Mouse (Mus musculus) right cerebral cortex, adult 2 months (tissue): ENCODE measurements at regions not wholly inside any gene's neighbourhood (a gene's known extent, or its start where the extent isn't known, plus 50 kb on each side); places are given as distances from the start of the nearest gene placed in this dataset.

Experiments used
- DNase-seq, 2 experiments: peaks; one replicate each; pipeline ENCODE4 v3.0.0; 2021 to 2022; ENCODE audit warnings: low spot score in 2 of 2

DNA sequence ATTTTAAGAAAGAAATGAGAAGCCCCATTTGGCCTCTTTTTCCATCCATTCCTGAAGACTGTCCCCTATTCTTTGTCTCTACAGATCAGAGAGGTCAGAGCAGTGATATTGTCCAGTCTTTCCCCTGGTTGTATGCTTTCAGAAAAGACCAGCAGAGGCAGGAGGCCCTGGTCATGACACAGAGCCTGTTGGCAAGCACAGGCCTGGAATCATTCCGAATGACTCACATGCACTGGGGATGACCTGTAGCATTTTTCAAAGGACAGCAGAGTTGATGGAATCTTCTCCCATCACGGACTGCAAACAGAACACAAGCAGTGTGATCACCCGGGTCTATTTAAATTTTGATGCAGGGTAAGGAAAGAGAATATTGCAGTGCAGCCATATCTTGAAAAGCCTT lies 50.2 kb upstream of the Nxt1 start:
- no peak for DNase-seq

DNA sequence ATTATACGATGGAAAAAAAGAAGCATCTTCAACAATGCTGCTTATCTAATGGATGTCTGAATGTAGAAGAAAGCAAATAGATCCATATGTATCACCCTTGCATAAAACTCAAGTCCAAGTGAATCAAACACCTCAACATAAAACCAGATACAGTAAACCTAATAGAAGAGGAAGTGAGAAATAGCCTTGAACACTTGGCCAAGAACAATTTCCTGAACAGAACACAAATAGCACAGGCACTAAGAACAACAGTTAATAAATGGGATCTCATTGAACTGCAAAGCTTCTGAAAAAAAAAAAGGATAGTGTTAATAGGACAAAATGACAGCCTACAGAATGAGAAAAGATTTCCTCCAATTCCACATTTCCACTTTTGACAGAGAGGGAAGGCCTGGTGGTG lies 60.5 kb upstream of the Nxt1 start:
- no peak for DNase-seq

DNA sequence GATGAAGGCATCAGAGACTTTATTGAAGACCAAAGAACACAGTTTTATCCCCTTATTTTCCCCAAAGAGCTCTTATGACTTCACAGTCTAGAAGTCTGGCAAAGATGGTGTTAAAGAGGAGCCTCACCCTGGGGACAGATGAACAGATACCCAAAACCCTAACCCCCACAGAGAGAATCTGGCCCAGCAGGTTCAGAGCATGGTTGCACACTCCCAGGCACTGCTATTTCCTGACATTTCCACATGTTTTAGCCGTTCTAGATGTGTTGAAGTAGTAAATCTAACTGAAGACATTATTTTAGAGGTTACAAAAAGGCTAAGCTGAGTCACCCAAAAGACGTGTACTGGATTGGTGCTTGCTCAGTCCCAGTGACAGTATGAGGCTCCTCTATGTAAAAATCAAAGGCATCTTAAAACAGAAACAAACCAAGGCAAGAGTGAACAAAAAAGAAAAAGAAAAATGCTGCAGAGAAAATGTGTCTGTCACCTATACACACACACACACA lies 66.9 kb upstream of the Nxt1 start:
- no peak for DNase-seq

DNA sequence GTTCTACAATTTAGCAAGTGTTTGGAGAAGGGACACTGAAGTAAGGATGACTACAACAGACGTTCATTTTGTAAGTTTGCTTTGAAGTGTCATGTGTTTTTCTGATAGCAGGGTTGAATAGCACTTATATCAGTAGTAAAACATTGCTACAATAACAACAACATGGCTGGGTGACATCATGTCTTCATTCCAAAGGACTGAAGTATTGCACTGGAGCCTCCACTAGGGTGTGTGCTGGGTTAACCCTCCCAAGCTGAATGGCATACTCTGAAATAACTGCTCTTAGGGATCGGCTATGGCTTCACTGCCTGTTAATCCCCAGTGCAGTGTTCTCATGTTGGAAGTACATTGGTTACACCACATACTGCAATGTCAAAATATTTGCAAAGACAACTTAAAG lies 68.5 kb upstream of the Nxt1 start:
- DNase-seq = no peak

DNA sequence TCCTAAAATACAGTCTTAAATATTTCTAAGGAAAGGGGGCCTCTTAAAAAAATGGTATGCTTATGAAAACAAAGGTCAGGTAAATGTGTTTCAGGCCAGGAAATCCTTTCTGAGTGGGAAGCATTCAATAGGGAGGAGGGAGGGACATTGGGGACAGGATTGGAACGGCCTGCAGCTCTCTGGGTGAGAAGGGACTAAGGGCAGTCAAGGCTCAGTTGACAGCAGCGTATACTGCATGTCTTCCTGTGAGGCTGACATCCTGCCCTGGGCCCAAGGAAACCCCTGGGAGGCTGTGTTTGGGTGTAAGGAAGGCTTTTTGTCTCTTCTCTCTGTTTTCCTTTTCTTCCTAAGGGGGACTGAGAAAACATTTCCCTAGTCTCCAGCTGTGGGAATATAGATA lies 69.1 kb upstream of the Nxt1 start:
- no peak for DNase-seq

DNA sequence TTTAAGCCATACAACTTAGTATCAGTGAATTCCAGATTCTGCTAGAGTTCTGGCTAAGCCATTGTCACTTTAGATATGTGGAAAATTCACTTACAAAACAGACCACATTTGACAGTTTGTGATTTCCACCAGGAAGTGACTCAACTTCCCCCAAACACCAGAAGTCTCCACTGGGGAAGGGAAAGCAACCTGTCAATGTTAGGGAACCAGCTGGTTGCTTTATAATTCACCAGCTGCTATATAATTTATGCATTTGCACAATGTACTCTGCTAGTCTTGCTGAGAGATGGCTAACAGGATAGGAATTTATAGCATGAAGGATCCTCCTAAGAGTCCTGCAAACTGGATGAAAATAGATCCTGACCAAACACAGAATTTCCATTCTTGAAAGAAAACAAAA lies 72.9 kb upstream of the Nxt1 start:
- DNase-seq = peak; percentile 24 to 43

DNA sequence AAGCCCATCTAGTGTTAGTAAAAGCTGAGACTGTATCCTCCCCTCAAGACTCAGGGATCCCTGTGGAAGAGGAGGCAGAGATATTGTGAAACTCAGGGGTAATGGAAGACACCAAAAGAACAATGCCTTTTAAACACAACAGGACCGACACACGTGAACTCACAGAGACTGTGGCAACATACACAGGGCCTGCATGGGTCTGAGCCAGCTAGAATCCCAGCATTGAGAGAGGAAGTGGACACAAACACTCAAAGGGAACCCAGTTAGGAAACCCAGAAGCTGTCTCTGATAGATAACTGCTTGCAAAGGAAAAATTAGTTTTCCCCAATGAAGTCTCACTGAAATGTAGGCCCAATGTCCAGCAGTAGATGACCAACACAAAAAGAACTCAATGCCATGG lies 75.4 kb upstream of the Nxt1 start:
- DNase-seq = no peak

DNA sequence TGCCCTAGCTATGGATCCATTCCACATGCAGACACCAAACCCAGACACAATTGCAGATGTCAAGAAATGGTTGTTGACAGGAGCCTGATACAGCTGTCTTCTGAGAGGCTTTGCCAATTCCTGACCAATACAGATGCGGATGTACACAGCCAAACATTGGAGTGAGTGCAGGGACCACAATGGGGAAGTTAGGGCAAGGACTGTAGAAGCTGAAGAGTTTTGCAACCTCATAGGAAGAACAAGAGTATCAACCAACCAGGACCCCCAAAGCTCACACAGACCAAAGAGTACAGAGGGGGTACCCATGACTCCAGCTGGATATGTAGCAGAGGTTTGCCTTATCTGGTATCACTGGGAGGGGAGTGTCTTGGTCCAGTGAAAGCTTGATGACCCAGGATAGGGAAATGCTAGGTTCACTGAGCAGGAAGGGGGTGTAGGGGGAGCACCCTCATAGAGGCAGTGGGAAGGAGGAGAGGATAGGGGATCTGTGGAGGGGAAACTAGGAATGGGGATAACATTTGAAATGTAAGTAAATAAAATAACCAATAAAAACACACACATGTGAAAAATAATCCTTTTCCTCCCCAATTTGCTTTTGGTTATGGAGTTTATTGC lies 86.6 kb upstream of the Nxt1 start:
- DNase-seq = no peak

DNA sequence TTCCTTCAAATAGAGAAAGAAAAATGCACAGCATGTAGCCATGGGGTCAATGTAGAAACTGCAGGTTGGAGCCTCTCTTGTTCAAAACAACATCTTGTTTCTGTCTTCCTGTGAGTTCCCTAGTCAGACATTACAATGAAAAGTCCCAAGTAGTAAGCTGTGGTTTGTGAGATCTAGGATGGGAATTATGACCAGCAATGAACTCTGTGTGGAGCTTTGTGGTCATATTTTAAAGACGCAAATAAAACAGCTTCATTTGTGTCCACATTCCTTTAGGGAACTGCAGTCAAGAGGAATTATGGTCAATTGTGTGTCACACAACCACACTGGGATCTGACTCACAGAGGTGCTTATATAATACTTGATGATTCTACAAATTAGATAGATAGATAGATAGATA lies 90.2 kb upstream of the Nxt1 start:
- no peak for DNase-seq

DNA sequence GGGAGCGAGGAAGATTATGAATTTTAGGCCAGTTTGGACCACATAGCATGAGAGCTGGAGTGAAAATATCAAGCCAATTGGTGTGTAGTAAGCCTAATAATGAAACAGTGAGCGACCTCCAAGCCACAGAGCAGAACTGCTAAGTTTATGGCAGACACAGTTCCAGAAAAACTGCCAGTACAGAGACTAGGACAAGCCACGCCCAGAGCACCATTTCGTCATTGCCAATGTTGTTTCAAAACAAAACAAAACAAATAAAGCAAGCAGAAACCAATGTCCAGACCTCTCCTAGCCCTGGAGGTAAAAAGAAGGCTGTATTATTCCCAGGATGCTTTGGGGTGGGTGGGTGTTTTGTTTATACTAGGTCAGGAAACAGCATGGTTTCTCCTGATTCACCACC lies 90.7 kb upstream of the Nxt1 start:
- DNase-seq = no peak

DNA sequence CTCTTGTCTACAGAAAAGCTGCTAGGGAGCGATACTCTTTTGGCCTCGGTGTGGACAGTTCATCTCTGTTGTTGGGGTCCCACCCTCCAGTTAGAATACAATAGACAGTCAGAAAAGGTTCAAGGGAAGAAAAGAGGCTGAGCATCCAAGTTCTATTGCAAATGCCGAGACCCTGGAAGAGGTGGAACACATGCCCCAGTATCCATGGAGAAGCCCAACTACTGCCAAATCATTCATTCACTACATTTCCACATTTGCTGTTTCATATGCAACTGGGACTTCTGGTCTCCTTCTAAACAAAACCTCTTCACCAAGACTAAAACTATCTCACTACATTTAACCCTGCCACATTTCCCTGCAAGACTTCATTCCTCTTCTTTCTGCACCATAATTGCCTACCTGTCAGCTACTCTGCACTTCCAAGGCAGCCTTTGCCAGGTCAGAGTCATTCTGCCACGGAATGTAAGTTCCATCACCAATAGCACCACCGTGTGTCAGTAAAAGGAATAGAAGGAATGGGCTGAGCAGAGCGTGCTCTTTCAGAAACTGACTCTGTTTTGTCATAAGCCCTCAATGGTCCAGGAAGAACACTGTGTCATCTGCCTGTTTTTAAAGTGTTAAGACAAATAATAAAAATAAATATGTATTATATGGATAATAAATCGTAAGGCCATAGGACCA lies 92.0 kb upstream of the Nxt1 start:
- DNase-seq = peak; percentile 41 to 45

DNA sequence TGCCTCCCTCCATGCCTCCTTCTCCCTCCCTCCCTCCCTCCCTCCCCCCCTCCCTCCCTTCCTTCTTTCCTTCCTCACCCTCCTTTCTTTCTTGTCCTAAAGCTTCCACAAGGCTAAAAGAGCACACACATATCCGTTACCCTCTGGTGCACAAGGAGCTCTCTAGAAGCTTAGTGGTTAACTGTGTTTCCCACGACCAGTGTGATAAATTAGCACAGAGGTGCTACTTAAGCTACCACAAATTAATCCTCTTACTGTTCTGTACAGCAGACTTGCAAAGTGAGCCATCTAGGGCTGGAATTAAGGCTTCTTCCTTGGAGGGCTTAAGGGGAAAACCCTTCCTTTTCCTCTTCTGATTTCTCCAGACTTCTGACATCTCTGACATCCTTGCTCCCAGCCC lies 92.8 kb upstream of the Nxt1 start:
- no peak for DNase-seq

DNA sequence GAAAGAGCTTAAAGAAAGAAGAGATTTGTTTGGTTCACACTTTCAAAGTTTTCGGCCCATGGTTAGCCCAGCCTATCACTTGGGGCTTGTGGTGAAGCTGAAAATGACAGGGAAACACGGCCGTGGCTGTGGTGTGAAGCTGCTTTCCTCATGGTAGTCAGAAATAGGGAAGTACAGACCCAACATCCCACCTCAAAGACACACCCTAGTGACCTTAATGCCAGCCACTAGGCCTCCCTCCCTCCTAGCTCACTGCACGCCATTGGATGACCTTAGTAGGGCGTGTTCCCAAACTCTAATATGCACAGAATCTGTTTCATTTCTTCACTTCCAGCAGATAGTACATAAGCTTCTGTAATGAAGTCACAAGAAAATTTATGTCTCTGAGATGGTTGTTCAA lies 93.4 kb upstream of the Nxt1 start:
- DNase-seq = no peak

DNA sequence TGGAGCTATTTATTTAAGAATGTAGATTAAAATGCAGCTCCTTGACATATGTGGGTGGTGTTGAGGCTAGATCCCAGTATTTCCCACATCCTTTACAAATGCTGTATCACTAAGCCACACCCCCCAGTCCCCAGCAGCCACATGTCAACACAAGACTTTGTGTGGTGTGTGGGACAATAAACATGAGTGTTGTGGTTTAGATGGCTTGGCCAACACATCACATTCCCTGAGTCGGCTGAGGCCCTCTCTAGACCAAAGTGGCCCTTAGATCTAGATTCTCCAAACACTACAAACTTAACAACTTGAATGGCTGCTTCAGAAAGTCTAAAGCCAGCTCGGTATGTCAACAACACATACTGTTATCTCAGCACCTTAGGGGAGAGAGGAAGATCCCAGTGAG lies 94.2 kb upstream of the Nxt1 start:
- DNase-seq = no peak

DNA sequence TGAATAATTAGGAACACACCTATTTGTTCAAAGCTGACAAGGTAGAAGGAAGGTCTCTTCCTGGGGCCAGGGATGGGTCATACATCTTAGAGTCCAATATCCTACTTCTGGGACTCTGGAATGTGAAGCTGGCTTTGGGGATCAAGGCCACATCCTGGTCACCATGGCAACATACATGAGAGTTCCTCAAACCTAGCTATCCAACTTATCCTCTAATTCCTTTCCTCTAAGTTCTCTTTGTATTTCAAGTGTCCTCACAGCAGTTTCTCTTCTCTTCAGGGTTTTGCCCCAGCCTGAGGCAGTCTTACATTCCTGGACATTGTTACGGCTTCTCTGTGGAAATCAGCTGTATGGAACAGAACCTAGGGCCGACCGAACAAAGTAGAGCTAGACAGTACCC lies 97.0 kb upstream of the Nxt1 start:
- no peak for DNase-seq

DNA sequence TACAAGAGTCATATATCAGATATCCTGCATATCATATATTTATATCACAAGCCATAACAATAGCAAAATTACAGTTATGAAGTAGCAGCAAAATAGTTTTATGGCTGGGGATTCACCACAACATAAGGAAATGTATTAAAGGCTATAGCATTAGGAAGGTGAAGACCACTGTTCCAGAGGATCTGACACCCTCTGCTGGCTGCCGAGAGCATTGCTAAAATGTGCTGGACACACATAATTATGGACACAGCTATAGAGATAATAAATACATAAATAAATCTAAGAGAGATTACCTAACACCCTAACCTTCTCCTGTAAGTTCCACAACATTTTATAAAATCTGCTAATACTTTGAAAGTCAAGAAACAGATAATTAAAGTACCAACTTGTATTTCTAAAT lies 100.2 kb upstream of the Nxt1 start:
- peak; percentile 73 for DNase-seq

DNA sequence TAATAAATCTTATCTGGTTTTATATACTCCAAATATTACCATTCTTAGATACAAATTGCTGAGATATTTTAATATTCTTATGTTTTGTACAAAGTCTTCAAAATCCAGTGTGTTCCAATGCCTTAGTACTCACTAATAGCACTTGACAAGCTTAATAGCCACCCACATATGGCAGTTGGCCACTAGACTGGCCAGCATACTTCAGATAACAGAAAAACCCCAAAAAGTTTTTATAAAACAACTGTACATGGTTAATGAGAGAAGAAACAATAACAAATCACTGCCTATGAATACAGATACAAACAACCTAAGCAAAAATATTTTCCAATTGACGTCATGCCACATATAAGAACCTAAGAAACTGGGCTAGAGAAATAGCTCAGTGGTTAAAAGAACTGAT lies 100.8 kb upstream of the Nxt1 start:
- no peak for DNase-seq

DNA sequence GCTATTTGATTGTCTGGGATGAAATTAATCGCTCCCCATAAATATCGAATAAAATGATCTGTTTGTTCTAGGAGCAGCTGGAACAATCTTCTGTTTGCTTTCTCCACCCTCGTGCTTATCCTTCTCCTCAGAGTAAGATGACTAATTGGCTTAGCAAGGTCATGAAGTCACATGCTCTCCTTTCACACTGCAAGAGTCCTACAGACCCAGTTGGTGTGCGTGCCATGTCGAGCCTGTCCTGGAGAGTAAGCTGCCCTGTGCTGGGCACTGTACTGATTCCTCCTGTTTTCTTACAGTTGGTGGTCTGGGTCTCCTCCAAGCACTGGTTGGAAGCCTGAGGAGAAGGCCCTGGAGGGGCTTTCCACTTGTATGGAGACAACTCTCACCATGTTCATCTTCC lies 101.4 kb upstream of the Nxt1 start:
- DNase-seq = no peak

DNA sequence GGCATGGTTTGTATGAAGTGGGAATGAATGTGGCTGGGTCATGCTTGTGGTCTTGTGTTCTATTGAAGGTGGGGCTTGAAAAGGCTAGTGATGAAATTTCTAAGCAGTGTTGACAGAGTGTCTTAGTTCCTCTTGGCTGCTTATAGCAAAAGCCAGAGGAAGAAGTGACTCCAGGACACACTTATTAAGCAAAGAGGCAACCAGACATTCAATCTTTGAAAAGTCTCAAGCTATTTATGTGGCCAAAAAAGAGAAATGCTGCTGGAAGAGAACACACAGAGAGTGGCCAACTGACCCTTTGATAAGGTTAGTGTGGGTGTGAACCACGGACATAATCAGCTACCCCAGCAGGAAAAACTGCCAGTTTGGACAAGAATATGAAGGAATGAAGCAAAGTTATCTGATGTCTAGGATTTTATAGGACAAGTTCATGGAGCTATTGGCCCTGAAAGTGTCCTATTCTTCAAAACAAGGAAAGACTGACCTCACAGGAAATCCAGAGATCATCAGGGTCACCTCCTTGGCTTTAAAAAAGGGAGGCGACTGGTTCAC lies 104.4 kb upstream of the Nxt1 start:
- DNase-seq = no peak

DNA sequence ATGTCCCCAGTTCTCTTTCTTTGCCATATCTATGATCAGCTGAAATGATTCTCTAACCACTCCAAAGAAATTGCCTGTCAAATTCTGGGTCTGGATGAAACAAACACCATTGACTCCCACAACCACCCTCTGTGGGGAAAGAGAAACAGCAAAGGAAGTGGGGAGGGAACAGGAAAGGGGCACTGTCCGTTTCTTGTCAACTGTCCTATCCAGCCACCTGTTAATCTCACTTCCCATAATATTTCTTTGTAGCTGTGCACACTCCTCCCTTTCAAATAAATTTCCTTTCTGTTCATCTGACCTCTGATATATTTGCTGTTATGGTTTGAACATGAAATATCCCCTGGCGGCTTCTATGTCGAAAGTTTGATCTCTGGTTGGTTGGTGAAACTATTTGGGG lies 109.0 kb upstream of the Nxt1 start:
- DNase-seq = no peak

DNA sequence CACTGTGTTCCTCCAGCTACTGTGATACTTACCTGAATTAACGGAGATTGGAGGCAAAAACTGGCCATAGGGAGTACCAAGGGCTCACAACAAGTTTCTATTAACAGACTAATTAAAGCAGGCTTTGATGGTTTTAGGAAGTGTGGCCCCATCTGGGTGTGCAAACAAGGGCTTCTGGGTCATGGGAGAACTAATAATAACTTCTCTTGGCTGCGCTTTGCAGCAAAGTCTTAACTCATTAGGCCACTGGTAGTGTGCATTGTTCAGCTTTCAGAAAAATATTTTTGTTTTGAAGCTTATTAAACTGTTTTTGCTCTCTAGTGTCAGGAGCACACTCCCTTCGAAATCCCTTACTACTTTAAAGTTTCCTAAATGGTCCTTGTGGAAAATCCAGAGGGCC lies 110.4 kb upstream of the Nxt1 start:
- no peak for DNase-seq

DNA sequence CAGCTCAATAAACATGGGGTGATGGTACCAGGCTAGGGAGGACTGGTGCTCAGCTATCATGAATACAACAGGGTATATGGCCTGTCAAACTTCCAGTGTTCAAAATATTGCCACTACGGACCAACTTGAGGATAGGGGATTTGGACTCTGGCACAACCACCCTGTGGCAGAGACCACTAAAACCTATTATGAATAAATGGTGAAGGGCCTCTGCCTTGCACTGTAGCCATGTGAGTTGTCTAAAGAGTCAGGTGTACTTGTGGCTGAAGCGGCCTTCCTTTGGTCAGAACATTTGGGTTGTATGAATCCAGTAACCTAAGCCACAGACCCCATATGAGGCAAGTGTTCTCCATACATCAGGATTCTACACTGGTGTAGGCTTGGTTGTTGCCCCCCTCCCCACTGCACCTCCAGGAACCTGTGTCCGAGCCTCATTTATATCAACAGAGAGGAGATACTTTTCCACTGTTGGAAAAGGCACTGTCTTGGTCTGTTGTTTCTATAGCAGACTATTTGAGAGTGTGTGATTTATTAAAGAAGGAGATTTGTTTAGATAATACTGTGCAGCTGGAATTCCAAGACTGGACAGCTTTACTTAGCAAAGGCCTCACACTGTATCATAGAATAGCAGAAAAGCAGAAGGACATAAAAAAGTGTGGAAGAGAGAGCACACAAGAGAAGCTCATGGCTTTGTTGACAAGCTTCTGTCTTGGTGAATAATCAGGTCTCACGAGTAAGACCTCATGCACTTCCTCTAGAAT lies 112.2 kb upstream of the Nxt1 start:
- no peak for DNase-seq

DNA sequence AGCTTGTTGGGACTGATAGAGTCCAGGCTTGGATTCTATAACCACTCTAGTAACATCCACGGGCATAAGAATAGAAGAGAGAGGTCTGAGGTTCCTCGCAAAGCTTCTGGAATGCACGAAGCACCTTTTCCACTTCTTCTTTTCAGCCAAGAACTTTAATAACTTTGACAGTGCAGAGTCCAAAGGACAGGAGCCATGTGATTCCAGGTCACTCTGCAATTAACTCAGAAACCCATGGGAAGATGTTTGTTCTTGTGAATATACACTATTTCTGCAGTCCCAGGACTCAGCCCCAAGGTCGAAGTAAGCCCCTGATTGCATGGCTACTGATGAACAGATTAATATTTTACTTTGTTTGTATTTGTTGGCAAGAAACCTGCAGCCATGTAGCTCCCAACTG lies 113.0 kb upstream of the Nxt1 start:
- DNase-seq = no peak
